Mouse (Mus musculus) layer of hippocampus, adult 8-10 months (tissue): ENCODE measurements around the gene Entpd1. TPM values are rescaled to one million over a fixed set of nuclear protein-coding genes. Genes with fewer than 3 reads are reported as not detected.

Experiments
- DNase-seq, 2 experiments: peaks; one replicate each; pipeline ENCODE4 v3.0.0; 2022; ENCODE audit warnings: low spot score in 2 of 2
- total RNA-seq, 4 experiments: library from RNA; stranded (reverse); gene quantifications; 2 replicates each; pipeline ENCODE4 v1.2.4; 2022

The Entpd1 gene
- total RNA-seq, 4 experiments from 2014 or later = 16.0 to 32.9 (median 21.3) TPM

DNA sequence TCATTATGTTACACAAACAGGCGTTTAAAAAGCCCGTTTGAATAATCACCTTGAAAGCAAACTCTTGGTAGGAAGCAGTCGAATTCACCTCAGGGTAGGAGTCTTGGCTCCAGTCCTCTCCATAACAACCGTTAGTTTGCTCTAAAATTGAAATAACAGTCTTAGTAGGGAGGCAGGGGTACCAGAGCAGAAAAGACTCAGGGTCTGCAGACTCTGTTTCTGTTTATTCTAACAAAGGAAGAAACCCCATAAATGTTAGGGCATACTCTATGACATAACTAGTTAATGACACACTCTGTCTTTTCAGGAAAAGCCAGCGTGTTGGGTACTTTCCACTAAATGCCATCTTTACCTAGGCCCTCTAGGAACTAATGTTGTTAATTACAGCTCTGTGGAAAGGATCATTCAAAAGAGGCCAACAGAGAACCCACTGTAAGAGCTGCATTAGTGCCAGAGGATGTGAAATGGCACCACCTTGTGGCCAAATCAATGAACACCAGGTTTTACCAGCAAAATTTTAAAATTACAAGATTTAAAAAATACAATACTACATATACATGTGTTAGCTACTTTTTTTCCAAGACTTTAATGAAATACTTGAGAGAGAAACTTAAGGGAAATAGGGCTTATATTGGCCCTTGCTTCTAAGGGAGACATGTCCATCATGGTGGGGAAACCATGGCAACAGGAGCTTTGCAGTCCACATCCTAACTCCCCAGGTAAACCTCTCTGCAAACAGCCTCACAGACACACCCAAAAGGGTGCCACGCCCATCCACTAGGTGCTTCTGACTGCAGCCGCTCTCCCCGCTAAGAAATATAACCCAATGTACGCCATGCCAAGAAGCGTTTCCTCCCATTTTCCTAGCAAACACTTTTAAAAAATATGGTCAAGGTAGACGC is 110.2 kb downstream of the Entpd1 start:
- DNase-seq = peak in 1 of 2 experiments; percentile 63

DNA sequence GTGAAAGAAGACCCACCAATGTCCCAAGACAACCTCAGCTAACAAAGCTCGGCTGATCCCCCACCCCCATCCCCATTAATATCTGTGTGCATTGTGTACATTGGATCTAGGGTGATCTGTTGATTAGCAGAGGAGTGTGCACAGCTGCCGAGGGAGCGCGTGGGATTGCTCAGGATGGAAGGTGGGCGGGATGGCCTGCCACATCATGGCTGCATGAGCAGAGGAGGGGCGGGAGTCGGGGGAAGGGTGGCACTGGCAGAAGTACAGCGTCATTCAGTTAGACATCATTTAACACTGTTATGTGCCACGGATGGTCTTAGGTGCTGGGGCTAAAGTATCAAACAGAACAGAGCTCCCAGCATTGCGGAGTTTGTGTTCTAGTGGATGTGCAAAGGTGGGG is 111.3 kb downstream of the Entpd1 start:
- no peak for DNase-seq

DNA sequence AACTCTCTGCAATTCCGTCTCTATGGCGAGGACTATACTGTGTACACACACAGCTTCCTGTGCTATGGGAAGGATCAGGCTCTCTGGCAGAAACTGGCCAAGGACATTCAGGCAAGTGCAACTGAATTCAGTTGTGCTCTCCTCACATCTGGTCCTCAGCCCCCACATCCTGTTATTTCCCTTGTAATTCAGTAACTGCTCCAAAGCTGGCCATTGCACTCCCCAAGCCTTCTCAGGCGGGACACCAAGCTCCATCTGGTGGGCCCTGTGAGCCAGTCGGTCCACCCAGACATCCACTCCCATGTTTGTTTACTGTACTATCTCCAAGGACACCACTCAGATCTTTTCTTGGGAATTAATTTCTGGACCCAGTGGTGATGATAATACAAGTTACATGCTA is 114.0 kb downstream of the Entpd1 start:
- no peak for DNase-seq

DNA sequence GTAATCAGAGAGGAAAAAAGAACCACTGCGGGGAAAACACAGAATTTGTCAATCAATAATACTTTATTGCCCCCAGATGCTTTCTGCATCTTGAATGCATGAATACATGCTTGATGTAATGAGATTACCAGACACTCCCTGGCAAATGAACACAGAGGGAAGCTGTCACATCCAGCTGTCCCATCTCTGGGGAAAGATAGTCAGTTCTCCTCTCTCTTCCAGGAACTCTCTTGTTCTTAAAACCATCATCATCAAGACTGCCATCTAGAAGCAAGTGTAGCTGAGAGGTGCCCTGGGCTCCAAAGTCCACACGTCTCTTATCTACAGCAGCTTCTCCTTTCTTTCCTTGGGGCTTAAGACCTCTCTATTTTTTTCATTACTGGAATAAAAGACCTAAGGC is 114.4 kb downstream of the Entpd1 start:
- DNase-seq = no peak

DNA sequence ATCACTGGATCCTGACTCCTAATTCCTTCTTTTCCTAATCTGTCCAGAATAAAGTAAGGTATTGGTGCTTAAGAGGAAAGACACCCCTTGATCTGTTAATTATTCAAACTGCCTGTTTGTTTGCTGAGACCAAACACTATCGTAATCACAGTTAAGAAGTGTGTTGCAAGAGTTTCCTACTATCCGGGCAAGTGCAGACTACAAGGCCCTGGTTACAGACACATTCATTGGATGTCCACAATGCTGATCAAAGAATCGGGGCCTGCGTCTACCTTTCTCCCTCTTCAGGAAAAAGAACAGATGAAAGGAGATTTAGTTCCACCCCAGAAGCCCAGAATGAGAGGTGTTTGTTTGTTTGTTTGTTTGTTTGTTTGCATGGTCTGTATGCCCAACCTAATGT is 116.0 kb downstream of the Entpd1 start:
- no peak for DNase-seq

DNA sequence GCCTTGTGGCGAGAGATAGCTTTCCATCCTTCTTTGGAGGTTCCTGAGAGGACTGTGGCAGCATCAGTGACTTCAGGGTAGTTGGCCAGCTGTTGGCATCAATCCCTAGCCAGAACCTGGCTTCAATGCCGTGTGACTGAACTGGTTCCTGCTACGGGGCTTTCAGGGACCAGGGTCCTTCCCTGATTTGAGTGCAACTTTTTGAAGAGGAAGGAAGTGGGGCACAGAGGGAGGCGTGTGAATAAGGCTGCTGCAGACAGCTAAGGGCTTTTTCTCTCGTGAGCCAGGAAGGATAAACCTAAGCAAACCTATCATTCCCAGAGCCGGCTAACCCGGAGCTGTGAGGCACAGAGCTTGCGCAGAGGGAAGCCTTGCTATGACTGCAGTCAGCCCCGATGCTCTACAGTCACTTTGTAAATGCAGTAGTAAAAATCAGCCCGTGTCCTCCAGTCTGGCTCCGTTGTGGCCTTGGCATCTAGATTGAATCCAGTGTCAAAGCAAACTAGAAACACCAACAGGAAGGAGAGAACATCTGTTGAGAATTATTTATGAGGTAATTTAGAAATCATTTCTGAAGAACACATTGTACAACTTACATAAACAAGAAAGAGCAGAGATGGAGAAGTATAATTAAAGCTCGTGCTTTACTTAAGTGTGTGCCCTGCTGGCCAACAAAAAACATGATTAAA is 116.7 kb downstream of the Entpd1 start:
- no peak for DNase-seq

DNA sequence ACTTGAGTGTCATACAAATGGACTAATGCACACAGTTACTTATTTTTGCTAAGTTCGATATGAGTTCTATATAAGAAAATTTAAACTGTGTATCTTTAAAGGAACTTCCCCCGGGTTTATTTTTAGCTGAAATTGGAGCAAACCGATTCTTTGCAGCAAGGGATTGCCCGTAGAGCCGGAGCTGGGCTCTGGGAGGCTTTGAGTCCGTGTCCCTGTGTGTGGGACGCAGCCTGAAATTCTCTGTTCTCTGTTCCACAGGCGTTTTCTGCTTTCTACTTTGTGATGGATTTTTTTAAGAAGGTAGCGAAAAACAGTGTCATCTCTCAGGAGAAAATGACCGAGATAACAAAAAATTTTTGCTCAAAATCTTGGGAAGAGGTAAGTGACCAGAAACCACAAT is 121.2 kb downstream of the Entpd1 start:
- no peak for DNase-seq

DNA sequence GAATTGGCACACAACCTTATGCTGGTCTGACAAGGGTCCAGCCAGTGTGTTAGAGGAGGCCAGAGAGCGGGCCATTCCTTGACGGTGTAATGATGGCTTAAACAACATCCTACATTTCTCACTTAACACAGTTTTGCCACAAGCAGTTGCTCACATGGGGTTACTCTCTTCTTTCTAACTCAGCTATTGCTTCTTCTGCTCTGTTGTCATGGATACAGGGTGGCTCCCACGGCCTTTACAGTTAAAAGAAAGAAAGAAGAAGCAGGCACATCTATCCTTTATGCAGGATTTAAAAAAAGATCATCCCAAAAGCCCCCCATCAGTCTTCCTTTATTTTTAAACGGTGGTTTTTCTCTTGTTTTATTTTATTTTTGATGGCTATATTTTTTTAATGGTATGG is 121.7 kb downstream of the Entpd1 start:
- no peak for DNase-seq

DNA sequence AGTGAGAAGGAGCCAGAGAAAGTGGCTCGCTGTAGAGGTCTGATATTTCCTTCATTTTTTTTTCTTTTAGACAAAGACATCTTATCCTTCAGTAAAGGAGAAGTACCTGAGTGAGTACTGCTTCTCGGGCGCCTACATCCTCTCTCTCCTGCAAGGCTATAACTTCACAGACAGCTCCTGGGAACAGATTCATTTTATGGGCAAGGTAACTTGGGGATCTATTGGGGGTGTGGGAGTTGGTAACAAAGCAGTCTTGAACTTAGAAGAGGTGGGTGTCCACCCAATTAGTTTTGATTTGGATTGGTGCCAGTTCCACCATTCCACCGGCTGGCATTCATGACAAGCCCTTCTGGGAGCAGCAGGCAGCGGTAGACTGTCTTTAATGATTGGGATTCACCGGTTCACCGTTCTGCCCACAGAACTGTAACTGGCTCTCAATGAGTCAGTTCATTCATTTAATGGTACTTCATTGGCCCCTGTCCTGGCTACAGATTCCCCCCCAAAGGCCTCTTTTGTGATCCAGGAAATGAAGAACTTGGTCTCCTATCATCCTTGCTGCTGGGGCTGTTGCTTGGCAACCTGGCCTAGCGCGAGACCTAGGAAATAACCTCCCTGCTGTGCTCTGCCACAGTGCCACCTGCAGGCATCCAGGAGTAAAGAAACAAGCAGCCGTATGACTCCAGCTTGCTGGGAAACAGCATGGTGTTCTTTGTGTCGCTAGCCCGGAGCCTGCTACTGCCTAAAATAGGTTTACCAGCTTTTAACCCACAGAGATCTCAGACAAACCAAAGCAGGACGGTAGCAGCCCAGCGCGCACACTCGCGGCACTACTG is 124.7 kb downstream of the Entpd1 start:
- peak; percentile 71 to 74 for DNase-seq

DNA sequence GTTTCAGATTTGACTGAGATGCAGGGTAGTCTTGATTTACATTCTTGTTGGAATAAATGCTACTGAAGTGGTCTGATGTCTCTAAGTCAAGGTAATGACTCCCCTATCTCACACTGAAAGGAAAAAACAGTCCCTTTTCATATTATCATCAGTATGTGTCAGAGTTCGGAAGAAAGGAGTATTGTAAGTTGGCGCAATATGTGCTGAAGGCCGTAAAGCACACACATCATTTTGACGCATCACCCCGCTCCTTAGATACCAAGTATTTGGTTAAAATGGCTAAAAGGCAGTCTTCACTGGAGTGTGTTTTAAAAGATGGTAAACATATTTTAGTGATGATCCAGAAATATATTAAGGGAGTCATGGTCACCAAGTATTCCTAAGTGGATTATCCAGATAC is 125.4 kb downstream of the Entpd1 start:
- no peak for DNase-seq

DNA sequence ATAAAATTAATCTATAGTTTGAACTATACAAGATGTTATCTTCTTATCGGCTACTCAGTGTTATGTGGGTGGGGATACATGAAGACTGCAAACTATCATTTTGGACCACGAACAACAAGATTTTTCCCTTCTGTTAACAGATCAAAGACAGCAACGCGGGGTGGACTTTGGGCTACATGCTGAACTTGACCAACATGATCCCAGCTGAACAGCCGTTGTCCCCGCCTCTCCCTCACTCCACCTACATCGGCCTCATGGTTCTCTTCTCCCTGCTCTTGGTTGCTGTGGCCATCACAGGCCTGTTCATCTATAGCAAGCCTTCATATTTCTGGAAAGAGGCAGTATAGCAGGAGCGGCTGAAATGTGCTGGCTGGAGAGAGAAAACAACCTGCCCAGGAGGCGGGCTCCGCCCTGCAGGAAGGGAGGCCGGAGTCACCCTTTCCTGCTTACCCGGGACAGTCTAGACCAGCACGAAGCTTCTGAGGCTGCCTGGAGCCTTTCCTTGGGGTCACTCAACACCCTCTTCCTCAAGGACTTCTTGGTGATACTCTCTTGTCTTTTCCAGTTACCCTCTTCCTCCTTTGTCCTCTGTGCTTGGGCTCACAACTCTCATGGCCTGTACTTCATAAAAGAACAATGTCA is 126.6 kb downstream of the Entpd1 start:
- no peak for DNase-seq

DNA sequence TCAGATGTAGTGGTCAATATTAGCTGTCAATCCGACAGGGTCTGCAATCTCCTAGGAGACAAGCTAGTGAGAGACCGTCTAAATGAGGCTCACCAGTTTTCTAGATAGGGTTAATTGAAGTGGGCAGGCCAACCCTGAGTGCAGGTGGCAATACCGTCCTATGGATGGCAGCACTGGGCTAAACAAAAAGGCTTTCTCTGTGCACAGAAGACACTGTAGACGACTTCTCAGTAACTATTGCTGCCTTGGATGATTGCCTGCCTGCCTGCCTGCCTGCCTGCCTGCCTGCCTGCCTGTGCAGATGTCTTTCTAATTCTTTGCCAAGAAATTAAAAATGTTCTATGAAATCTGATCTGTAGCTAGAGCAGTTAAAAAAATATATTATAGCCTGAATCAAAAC is 134.4 kb downstream of the Entpd1 start:
- DNase-seq = peak; percentile 53 to 71

DNA sequence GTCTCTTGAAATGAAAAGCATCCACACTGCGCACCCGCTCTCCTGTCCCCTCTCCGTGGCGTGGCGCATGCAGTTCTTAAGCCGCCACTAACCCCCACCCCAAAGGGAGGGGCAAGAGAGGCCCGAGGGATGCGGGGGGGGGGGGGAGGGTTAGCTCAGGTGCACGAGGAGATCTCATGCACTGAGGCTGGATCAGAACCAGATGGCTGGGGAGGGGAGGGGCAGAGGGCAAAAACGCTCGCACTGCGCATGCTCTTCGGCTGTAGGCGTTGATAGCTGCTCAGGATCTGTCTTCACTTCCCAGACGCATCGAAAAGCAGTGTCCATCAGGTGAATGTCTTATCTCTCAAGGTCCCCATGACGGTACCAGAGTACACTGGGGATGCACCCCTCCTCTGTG is 136.4 kb downstream of the Entpd1 start, which contains the start of gene Cc2d2b:
Cc2d2b (plus strand) TSS at position 195 of the 400 bp plus-strand sequence.
- no peak for DNase-seq

DNA sequence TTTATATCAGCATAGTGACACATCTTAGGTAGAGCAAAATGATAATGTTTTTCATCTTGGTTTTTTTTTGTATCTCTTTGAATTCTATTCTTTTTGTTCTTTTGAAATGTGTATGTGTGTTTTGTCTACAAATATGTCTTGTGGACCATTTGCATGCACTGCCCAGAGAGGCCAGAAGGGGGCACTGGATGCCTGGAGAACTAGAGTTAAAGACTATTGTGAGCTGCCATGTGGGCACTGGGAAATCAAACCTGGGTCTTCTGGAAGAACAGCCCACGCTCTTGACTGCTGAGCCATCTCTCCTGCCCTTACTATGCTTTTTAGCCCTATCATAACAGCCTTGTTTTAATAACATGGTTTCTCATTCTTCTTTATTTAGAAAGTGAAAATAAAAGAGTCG is 142.1 kb downstream of the Entpd1 start:
- no peak for DNase-seq

DNA sequence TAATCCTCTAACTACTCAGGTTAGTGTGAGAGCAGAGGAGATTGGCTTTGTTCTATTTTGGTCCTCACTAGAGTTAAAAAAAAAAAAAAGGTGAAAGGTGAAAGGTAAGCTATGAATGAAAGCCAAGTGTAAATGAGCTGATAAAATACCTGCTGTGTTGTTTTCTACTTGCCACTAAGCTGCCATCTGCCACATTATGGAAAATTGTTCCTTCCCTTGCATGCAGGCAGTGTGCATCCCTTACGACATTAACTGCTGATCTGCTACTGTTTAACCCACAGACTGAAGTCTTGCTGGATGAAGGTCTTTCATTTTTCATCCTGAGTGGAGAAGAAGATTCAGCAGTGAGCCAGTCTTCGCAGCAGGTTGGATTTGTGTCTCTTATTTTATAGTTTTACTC is 147.9 kb downstream of the Entpd1 start:
- DNase-seq = no peak

DNA sequence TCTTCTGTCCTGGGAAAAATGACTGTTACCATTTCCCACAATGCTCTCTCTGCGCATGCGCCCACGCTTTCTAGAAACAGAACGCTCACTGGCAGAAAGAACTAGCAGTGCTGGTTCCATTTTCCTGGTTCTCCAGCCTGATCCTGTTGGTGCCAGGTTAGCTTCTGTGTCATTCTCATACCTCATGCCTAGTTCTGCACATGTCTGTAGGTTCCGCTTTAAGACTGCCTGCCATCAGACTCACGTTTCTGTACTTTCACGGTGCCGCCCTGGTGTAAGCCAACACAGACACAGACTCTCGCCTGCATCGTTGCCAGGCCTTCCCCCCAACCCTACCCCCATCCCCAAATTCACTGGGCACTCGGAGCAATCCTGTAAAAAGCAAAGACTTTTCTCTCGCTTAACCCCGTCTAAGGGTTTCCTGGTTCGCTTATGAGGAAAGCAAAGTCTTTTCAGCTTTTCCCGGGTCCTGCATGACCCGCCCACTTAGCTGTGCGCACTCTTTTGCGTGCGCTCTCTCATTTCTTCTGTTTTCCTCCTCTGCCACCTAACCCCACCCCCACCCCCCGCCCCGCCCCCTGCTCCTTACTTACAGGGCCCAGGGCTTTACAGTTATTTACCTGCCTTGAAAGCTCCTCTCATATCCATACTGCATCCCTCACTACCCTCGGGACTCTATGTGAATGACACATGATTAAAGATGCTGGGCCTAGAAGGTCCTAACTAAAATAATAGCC is 150.0 kb downstream of the Entpd1 start:
- DNase-seq = peak; percentile 36 to 64

DNA sequence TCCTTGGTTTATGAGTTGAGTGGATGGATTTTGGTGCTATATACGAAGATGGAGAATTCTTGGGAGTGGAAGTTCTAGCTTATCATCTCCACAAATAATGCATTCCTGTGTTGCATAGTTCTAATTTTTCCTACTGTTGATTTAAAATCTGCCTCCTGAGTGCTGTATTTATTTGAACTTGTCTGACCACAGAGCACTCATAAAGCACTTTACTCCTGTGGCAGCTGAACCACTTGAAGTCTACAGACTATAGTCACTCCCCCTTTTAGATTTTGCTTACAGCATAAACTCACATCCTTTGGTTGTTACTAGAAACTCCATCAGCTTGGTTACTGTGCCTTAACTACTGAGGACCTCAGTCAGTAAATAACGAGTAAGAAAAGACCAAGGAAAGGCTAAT is 155.0 kb downstream of the Entpd1 start:
- no peak for DNase-seq

DNA sequence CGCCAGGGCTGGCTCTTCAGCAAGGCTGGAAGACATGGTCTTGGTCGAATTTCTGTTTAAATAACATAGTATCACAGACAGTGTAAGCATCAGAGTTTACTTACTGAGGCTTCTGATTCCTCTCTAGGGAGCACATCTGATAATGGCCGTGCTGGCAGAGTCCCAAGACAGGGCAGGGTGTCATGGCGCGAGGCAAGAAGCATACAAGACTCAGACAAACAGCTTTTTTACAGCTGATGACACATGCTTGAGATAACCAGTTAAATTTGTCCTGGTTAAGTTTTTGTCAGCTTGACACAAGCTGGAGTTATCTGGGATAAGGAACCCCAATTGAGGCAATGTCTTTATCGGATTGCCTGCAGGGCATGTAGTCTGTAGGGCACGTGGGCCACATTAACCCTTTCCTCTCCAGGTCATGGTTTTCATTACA is 157.2 kb downstream of the Entpd1 start:
- DNase-seq = no peak

DNA sequence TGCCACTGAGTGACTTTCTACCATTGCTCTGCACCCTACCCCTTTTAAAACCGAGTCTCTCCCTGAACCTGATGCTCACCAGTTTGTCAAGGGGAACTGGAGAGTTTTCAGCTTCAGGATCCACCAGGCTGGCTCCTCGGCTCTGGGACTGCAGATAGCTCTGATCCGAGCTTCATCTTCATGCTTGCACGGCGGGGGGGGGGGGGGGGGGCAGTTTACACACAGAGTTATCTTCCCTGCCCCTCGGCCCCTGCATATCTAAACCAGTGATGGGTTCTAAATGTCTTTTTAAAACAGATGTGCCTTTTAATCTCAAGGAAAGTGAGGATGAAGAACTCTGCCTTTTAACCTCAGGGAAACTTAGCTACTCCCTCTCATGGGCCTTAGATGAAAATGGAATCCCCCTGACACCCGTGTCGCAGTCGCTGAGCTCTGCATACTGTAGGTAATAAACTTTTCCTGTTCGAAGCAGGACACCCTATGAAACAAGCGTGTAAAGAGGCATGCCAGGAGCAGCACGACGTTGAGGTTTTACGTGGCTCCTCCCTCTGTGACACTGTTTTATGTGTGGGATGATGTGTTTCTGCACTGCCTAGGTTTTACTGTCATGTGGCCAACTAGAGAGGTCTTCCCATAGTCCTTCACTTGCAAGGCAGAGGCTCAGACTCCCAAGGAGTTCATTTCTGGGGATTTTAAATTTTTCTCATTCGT is 176.0 kb downstream of the Entpd1 start:
- no peak for DNase-seq

DNA sequence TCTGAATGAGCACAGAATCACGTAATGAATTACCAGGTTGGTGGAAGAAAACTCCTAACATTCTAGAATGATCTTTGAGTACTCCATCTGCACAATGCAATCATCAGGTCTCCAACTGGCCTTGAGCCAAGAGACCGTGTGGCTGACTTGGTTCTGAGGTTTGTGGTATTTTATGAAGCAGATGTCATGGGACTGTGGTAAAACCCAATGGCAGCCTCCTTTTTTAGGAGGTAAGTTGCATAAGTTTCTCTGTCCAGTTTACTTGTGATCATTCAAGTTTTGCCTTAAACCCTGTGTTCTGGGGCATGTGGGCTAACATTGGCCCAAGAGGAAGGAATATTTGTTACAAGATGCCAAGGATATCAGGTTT is 176.5 kb downstream of the Entpd1 start:
- no peak for DNase-seq
